Mouse (Mus musculus): ENCODE measurements around the gene Ifna6.
A peak's percentile ranks its signal among the peaks of the same experiment; 100 is the strongest.

GRCm38 (mm10) chr4:88864599-88864998 is 37.4 kb downstream of the Ifna6 start:
- peak; percentile 73; the same call in 1 of the 3 replicates for TF ChIP-seq GATA1 (IDR thresholded peaks at IDR 0.05; ENCODE audit: borderline replicate concordance, low read length)
- TF ChIP-seq FLI1 (IDR thresholded peaks at IDR 0.05; ENCODE audit: low read length): no peak
